8 mouse cellular contexts compared by ENCODE assay signal in genomic region chr10:76442178-76443088, GRCm38 (mm10). TPM values are rescaled to one million over a fixed set of nuclear protein-coding genes. Genes with fewer than 3 reads are reported as not detected.
DNase-seq lines count a peak whose midpoint lies in the region; ATAC-seq and TF ChIP-seq lines count a peak whose summit lies in the region.

TSS of gene Pcnt (minus strand) at chr10:76442786.

- ATAC-seq in Patski, result peak; percentile 98
- ATAC-seq in hindbrain, embryonic 13.5 days (ENCODE audit: low FRiP score), result peak; percentile 100

- peaks cover 22% of the 10 kb centered on the region for H3K36me3 ChIP-seq in hindbrain, embryonic 13.5 days

- in situ Hi-C loops in Patski (cut with MboI; ENCODE audit: low pct_unique_long_range_greater_than_20kb), result no loop called here

- H3K4me3 ChIP-seq in hindbrain, embryonic 13.5 days, result peak within 1 kb of the TSS; percentile 90

- H3K4me2 ChIP-seq in hindbrain, embryonic 13.5 days, result peak within 1 kb of the TSS; percentile 77

- POLR2A ChIA-PET in Patski (lab: Charles Lee), result no interaction called here

- H3K27ac ChIP-seq in hindbrain, embryonic 13.5 days, result peak within 1 kb of the TSS; percentile 94

- WGBS in hindbrain, embryonic 13.5 days, result under 1% methylated on average over 78 of the region's 78 CpGs

- H3K9me3 ChIP-seq in hindbrain, embryonic 13.5 days, result no peaks in the 10 kb centered on the region

- DNase-seq in Patski (ENCODE audit: low read depth, low spot score), result peak; percentile 79
- DNase-seq in cerebellum, postnatal 14 days, result peak; percentile 98 to 99
- peak; percentile 95 for DNase-seq in frontal cortex, postnatal 14 days (ENCODE audit: low spot score in 2 of 2)
- DNase-seq in layer of hippocampus, postnatal 25 days (ENCODE audit: extremely low spot score in 1 of 2, low spot score in 1 of 2), result peak; percentile 90 to 91
- DNase-seq in lung, postnatal 25 days (ENCODE audit: low spot score), result peak; percentile 98
- peak; percentile 97 for DNase-seq in retina, embryonic 14.5 days (ENCODE audit: low spot score)
- DNase-seq in thymus, postnatal 4 days, result peak; percentile 96

- no peaks in the 10 kb centered on the region for H3K27me3 ChIP-seq in Patski
- H3K27me3 ChIP-seq in hindbrain, embryonic 13.5 days, result no peaks in the 10 kb centered on the region

- peaks cover 21% of the 10 kb centered on the region for H3K4me1 ChIP-seq in hindbrain, embryonic 13.5 days (replicated peaks)

- TF ChIP-seq CTCF in Patski (IDR thresholded peaks at IDR 0.05), result no peak

- CTCF ChIA-PET in Patski (lab: Charles Lee), result no interaction called here

- H3K9ac ChIP-seq in hindbrain, embryonic 13.5 days, result peak within 1 kb of the TSS; percentile 79

RNA-seq across cellular contexts. Expression of gene Pcnt, which starts in this region (rescaled TPM):
- polyA plus RNA-seq in Patski (2021), result 20.1 TPM
- polyA plus RNA-seq in hindbrain, embryonic 13.5 days (2015; fragmentation: Nextera tagmentation; extraction: Ambion mirVana), result 8.1 and 8.8 TPM in 2 replicates
- total RNA-seq in layer of hippocampus, postnatal 25 days (2021), result 10 to 100 TPM; 17.1 to 20.8 TPM

Comparison
In these comparisons a context has a peak if more than half of its experiments do, and no peak if none do; other contexts are left out.
1. Peak in every context shown above with its lines: DNase-seq, ATAC-seq, H3K4me3 ChIP-seq and H3K27ac ChIP-seq.